Mouse (Mus musculus) adrenal gland, adult 10 weeks (tissue): ENCODE results near the gene Ppih. TPM values are rescaled to one million over a fixed set of nuclear protein-coding genes. Genes with fewer than 3 reads are reported as not detected.

Experiments used
- polyA plus RNA-seq: library from polyadenylated mRNA; stranded (reverse); fragments of 350-450 nt; fragmentation: Illumina TruSeq; extraction: RNeasy Lipid Tissue Mini Kit (QIAGEN cat#74804); gene quantifications from one replicate; pipeline ENCODE4 v1.2.3, GENCODE M21; 2014; ENCODE audit warnings: low read depth, low replicate concordance

The Ppih gene
- polyA plus RNA-seq: 27.2 TPM

DNA sequence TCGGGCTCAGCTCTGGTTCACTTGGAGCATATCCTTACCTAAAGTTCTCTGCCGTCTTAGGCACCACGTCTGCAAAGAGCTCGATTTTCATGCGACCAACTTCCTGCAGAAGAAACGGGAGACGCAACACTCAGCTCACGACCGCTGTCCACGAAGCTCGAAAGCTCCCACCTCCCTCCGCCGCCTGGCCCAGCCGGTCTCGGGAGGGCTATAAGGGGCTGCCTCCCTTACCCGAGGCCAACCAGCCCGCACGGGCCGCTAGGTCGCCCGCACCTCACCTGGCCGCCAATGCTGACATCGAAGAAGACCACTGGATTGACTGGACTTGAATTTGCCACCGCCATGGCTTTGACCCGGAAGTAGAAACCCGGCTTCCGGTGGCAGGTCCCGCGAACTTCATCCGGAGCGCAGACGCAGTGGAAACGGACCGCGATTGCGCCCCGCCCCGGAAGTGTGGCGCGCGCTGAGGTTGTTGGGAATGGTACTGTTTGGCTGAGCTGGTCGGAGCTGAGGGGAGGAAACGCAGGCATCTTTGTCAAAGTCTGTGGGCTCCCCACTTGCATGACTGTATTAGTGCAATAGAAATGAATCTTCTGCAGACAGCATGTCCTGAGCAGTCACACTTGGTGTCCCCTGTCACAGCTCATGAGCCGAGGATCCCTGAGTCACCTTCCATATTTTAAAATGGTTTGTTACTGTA lies at the start of gene Ppih:
Gene Ppih, minus strand, starts transcription at position 416 of the 700 bp plus-strand sequence.

DNA sequence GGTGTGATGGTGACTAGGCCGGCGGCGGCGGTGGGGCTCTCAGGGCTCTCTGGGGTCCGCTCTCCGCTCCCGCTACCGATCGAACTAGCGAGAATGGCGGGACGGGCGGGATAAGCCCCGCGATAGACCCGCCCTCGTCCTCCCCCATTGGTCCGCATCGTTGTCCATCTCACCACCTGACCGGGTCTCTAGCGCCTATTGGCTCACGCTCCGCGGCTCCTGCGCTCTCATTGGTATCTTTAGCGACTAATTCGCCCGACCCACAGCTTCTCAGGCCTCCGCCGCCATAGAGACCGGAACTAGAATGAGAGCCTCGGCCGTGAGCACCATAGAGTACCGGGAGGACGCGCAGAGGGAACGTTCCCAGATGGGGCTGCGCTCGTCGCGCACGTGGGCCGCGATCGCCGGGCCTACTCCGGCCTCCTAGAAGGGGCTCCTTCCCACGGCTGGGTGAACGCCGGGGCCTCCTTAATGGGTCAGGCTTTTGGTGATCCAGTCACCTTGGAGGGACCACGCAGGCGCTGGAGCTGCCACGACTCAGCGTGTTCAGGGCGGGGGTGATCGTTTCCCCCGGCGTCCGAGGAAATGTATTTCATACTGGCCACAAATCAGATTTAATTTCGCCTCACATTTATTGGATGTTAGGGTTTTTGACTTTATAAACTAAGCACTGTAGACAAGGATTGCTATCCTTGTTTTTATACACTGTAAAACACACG lies 25.8 kb downstream of the Ppih start, which contains the start of gene Ybx1:
Gene Ybx1, minus strand, starts transcription at position 190 of the 719 bp plus-strand sequence.

DNA sequence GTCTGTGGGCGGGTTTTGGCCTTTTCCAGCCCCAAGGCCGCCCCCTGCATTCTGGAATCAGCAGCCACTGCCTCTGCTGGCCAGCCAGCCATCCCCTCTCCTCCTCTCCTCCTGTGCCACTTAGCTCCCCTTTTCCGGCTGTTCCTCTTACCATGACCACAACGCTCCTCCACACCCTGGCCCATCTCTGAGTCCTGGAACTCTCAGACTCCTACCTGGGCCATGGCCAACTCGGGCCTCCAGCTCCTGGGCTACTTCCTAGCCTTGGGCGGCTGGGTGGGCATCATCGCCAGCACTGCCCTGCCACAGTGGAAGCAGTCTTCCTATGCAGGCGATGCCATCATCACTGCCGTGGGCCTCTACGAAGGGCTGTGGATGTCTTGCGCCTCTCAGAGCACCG lies 65.0 kb downstream of the Ppih start, which contains the start of gene Cldn19:
Gene Cldn19, plus strand, starts transcription at position 64 of the 400 bp plus-strand sequence.

Other genes with a start within 250 kb of the Ppih start
- gene Slc2a1, start 211.8 kb downstream of the Ppih start, polyA plus RNA-seq: 5.1 TPM
- gene Zfp691, start 146.4 kb downstream of the Ppih start, polyA plus RNA-seq: 0.87 TPM
- gene Ermap, start 130.5 kb downstream of the Ppih start, polyA plus RNA-seq: 0.17 TPM
- 10.2 TPM for gene Svbp, start 125.2 kb downstream of the Ppih start, polyA plus RNA-seq
- not detected for gene Tmem269, start 102.3 kb downstream of the Ppih start, polyA plus RNA-seq
- 9.1 TPM for gene AU022252, start 87.8 kb downstream of the Ppih start, polyA plus RNA-seq
- 32.2 TPM for gene P3h1, start 87.6 kb downstream of the Ppih start, polyA plus RNA-seq
- not detected for gene Cldn19, start 65.1 kb downstream of the Ppih start, polyA plus RNA-seq
- 685 TPM for gene Ybx1, start 25.9 kb downstream of the Ppih start, polyA plus RNA-seq
- 28.7 TPM for gene Ccdc30, start 95.0 kb upstream of the Ppih start, polyA plus RNA-seq
- gene Ppcs, start 101.9 kb upstream of the Ppih start, polyA plus RNA-seq: 82.8 TPM
- 5.2 TPM for gene Zmynd12, start 102.3 kb upstream of the Ppih start, polyA plus RNA-seq
- gene Rimkla, start 172.1 kb upstream of the Ppih start, polyA plus RNA-seq: 0.41 TPM
- gene Foxj3, start 216.5 kb upstream of the Ppih start, polyA plus RNA-seq: 57.7 TPM
- 4.7 TPM for gene Frg2f1, start 219.0 kb upstream of the Ppih start, polyA plus RNA-seq